Mouse (Mus musculus) spleen, postnatal 10 days (tissue): ENCODE measurements around the gene Plekhg4.
A peak's percentile ranks its signal among the peaks of the same experiment; 100 is the strongest.

Experiments
- DNase-seq, 2 experiments: peaks; one replicate each; pipeline ENCODE4 v3.0.0; 2021 to 2022; ENCODE audit warnings: low spot score in 2 of 2

Gene Plekhg4

GRCm38 (mm10) chr8:105403467-105403866, 30.4 kb downstream of the Plekhg4 start:
- DNase-seq, result no peak

GRCm38 (mm10) chr8:105404496-105404895, 31.4 kb downstream of the Plekhg4 start:
- DNase-seq, result no peak

- no peak for DNase-seq
Measured at GRCm38 (mm10) chr8:105406416-105406815, 33.3 kb downstream of the Plekhg4 start.

GRCm38 (mm10) chr8:105408331-105408730, 35.3 kb downstream of the Plekhg4 start:
- DNase-seq, result no peak

- no peak for DNase-seq
Measured at GRCm38 (mm10) chr8:105409947-105410346, 36.9 kb downstream of the Plekhg4 start.

- DNase-seq, result peak; percentile 38 to 67
Measured at GRCm38 (mm10) chr8:105413391-105413790, 40.3 kb downstream of the Plekhg4 start, which contains the start of the genes Kctd19 and Lrrc36. TSS of gene Kctd19 (minus strand) at chr8:105413502. TSS of gene Lrrc36 (plus strand) at chr8:105413571.

- peak in 1 of 2 experiments; percentile 36 for DNase-seq
Measured at GRCm38 (mm10) chr8:105418992-105419391, 45.9 kb downstream of the Plekhg4 start.

GRCm38 (mm10) chr8:105419800-105420199, 46.7 kb downstream of the Plekhg4 start:
- DNase-seq, result no peak

- no peak for DNase-seq
Measured at GRCm38 (mm10) chr8:105422006-105422405, 48.9 kb downstream of the Plekhg4 start.

- no peak for DNase-seq
Measured at GRCm38 (mm10) chr8:105426878-105427277, 53.8 kb downstream of the Plekhg4 start.

- DNase-seq, result no peak
Measured at GRCm38 (mm10) chr8:105431743-105432515, 58.9 kb downstream of the Plekhg4 start.
